Mouse (Mus musculus) adrenal gland, adult 8-10 months (tissue): Measurements from ENCODE around the gene Nup133. TPM values are rescaled to one million over a fixed set of nuclear protein-coding genes. Genes with fewer than 3 reads are reported as not detected.
A peak's percentile ranks its signal among the peaks of the same experiment; 100 is the strongest.

Experiments
- DNase-seq: peaks from one replicate; pipeline ENCODE4 v3.0.0; 2022
- total RNA-seq, 4 experiments: library from RNA; stranded (reverse); gene quantifications; 2 replicates each; pipeline ENCODE4 v1.2.4; 2022

Gene Nup133
- total RNA-seq, 4 experiments from 2014 or later: 22.9 to 27.7 (median 23.7) TPM

- no peak for DNase-seq
These were observed 61.9 kb downstream of the Nup133 start for GRCm38 (mm10) chr8:123887163-123887562.

- DNase-seq: no peak
These were observed 64.1 kb downstream of the Nup133 start for GRCm38 (mm10) chr8:123884721-123885565.

GRCm38 (mm10) chr8:123883094-123883493 is 66.0 kb downstream of the Nup133 start:
- DNase-seq: no peak

- no peak for DNase-seq
These were observed 66.7 kb downstream of the Nup133 start for GRCm38 (mm10) chr8:123882412-123882811.

DNA sequence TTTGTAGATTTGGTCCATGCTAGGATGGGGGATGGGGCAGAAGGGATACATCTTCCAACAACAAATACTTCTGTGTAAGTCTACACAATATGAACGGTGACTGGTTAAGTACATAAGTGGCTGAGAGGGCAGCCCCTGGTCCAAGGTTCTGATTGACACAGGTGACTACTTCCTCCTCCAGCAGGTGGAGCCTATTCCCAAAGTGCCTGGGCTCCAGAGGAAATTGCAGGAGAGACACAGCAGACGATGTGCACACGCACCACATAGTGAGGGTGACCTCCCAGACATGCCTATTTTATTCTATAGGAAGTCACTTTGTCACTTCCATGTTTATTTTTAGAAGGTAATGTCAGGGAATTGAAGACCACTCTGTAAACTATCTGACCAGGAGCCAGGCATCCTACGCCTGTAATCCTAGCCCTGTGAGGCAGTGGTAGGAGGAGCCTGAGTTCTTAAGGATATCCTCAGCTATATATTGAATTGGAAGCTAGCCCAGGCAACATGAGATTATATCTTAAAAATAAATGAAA is 68.2 kb downstream of the Nup133 start:
- no peak for DNase-seq

DNA sequence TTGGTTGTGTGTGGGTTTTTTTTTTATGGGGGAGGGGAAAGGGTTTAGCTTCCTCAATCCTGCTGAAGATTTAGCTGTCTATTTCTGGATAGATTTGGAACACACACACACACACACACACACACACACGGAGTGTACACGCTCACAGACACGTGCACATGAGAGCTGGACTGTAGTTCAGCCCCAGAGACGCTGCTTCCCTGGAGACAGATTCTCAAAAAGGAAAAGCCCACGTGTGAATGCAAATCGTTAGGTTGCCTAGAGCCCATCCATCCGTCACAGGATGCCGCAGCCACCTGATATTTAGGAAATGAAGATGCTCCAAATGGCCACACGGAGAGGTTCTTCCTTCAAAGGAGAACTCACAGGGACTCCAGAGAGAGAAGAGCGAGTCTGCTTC is 68.8 kb downstream of the Nup133 start:
- DNase-seq: no peak

DNA sequence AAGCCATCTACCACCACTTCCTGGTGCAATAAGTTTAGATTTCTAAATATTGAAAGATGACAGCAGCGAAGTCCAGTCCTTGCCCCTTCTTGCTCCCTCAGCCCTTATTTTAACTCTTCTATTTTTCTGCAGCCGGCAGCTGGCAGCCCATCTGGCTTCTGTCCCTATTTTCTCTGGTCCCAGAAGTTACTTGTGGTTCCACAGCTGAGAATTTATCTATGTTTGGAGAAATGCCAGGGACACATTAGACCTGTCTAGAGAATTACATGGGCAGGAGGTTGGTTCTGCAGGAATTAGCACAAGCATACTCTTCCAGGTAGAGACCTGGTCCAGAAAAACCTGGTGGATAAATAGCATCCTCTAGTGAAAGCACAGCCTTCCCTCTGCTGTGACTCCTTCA is 71.2 kb downstream of the Nup133 start:
- no peak for DNase-seq

DNA sequence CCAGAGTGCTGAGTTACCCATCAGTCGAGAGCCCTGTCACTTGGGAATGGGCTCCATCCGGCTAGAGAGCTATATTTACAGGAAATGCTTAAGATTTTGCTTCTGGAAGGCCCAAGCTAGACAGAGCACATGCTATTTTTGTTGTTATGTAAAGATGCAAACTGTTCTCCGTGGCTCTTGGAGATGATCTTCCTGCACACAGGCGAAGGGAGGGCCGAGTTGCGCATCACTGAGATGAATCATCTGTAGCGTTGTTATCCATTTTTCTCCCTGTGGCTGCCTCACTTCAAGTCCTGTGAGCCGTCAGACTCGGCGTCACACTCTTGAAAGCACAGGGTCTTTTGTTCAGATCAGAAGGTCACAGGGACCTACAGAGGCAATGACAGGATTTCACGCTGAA is 74.7 kb downstream of the Nup133 start:
- DNase-seq: no peak

GRCm38 (mm10) chr8:123873364-123873763 is 75.7 kb downstream of the Nup133 start:
- DNase-seq: no peak

- no peak for DNase-seq
These were observed 77.0 kb downstream of the Nup133 start for GRCm38 (mm10) chr8:123872048-123872447.

DNA sequence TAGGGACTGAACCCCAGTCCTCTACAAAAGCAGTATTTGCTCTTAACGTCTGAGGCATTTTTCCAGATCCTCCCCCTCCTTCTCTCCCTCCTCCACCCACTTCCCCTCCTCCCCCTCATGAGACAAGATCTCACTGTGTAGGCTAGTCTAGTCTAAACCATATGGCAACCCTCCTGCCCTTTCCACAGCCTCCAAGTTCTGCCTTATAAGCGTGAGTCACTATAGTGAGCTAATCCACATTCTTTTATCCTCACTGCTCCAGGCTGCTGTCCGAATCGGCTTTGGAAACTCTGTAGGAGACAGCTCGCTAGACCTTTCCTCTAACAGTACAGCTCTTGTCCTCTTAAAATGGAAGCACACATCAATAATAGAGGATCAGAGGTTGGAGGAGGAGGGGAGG is 82.1 kb downstream of the Nup133 start:
- DNase-seq: no peak

- peak; percentile 18 for DNase-seq
These were observed 83.3 kb downstream of the Nup133 start for GRCm38 (mm10) chr8:123865786-123866185.

DNA sequence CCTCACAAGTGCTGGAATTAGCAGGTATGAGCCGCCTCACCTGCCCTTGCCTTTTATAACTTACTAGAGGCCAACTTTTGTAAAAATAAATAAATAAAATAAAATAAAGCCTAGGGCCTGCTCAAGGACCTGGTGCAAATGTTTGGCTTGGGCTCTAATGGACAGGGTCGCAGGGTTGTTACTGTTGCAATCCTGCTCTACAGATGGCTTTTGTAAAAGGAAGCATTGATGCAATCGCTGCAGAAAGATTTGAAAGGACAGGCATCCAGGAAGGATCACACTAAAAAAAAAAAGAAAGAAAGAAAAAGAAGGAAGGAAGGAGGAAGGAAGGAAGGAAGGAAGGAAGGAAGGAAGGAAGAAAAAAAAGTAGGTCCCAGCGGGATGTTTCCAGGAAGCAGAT is 88.7 kb downstream of the Nup133 start:
- no peak for DNase-seq

DNA sequence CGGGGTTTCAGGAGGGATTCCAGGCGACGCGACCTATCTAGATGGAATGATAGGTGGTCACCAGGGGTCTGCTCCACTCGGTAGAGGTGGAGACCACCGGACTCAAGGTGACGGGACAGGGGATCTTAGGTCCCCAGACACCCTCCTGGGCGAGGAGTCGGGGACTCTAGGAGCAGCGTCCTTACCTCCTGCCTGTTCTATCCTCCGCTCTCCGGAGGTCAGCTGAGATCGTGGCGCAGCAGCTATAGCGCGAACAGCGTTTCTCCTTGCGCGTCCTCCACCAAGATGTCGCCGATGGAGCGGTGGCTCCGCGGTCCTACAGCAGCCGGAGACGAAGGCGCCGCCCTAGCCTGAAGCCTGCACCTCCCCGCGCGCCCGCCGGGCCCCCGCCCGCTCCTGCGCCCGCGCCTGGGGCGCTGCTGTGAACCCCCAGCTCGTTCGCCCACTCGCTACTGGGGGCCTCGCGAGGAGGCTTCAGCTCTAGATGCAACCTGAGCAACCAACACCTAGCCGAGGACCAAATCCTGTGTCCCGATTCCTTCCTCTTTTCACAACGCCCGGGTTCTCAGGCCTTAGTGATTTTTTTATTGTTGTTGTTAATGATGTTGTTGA is 89.3 kb downstream of the Nup133 start, which contains the start of gene Ccsap:
Gene Ccsap, minus strand, starts transcription at position 562 of the 612 bp plus-strand sequence.
- DNase-seq: no peak

DNA sequence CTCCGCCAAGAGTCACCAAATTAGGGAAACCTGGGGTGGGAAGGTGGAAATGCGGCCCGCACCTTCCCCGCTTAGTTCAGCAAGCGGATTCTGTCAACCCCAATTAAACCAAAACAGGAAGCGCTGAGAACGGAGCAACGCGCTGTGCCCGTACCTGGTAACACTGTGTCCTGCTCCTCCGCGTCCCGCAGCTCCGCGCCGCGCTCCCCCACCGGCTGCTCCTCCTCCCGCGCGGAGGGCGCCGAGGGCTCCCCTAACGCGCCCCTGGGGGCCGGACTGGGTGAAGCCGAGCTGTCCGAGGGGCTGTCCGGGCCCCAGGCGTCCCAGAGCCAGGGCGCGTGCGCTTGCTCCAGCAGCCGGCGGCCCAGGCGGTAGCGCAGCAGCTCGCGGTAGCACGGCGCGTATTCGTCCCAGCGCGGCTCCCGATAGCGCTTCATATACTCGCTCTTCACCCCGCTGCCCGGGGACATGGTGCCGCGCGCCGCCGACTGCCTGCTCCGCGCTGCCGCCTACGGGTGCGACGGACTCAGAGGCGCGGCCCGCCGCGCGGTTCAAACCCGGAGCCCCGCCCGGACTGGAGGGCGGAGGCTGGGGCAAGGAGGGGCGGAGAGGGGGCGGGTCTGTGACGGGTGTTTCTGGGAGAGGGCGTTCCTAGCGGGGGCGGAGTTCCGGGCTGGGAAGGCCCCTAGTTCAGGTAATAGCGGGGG is 90.0 kb downstream of the Nup133 start:
- DNase-seq: peak; percentile 87

DNA sequence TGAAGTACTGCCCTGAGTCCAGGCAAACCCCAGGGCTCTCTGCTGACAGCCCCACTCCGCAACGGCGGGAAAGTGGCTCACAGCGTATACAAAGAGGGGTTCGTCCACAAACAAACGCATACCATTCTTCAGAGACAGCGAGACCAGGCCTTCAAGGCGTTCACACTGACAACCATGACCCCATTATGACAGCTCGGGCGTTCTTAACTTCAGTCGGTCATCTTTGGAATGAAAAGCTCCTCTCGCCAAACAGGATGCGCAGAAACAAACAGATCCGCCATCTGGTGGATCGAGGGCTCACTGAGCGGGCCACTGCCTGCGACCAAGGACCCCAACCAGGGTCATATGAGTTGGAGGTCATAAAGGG is 90.5 kb downstream of the Nup133 start:
- DNase-seq: no peak

GRCm38 (mm10) chr8:123857361-123857760 is 91.7 kb downstream of the Nup133 start:
- no peak for DNase-seq

DNA sequence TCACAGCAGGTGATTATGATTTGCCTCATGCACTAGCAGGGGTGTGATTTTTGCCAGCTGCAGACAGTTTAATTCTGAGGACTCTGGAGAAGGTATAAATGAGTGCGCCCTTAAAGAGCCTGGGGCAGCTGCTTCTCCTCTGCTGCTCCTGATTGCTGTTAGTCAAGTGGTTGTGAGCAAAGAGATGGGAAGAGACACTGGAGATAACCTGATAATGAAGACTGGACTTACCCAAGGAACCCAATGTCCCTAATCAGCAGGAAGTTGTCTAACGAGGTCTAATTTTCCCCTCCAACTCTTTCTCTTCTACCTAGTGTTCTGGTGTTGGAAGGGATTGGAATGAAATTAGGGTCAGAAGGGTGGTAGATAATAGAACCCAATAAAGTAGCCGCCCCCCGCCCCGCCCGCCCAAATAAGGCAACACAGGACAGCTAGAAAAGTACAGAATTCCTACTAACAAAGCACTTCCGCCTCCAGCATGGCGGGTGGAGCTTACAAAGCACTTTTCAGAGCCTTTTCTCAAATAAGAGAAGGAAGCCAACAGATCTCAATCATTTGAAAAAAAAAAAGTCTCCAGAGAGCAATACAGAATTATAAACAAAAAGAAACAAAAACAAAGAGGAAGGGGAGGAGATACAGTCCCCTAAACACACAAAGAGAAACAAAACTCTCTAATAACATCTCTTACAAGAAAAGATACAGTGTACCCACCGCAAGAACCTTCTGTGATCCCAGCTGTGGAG is 94.2 kb downstream of the Nup133 start:
- no peak for DNase-seq

GRCm38 (mm10) chr8:123854252-123854651 is 94.8 kb downstream of the Nup133 start:
- DNase-seq: no peak

GRCm38 (mm10) chr8:123851590-123851989 is 97.5 kb downstream of the Nup133 start:
- DNase-seq: no peak

DNA sequence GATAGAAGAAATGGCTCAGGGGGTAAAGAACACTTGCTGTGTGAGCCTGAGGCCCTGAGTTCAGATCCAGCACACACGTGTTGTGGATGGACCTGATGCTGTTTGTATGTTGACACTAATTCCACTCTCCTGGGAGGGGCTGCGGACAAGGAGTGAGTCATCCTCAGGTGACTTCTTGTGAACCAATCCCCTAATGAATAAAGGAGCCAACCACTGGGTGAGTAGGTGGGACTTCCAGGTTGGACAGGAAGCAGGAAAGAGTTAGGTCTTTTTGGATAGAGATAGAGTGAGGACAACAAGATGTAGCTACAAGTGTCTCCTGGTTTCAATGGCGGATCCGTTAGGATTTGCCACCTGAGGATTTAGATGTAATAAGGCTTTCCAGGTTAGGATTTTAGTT is 99.7 kb downstream of the Nup133 start:
- no peak for DNase-seq

DNA sequence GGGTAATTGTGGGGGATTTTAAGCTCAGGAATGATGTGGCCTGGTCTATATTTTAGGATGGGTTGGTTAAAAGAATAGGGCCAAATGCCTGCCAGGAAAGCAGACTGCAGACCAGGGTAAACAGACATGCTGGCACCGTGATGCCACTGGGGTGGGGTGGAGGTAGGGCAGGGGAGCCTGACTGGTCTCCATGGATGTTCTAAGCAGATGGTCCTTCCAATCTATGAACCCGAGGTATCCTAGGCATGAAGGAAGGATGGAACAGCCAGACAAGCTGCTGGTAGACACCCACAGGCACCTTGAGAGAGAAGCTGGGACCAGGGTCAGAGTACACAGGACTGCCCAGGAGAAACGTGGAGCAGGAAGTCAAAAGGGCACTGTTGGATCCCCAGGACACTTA is 101.5 kb downstream of the Nup133 start:
- DNase-seq: no peak
